Mouse (Mus musculus) liver, embryonic 15.5 days (tissue): Measurements from ENCODE around the gene Map7d1. TPM values are rescaled to one million over a fixed set of nuclear protein-coding genes. Genes with fewer than 3 reads are reported as not detected.
"Not testable (repeated sequence)": the region's sequence is repeated elsewhere in the genome, so short reads cannot be mapped to it uniquely, and the experiment has no call there.

ENCODE experiments used
- ATAC-seq: fragments of 200-750 bp; cut with Nextera tagmentation; 2 replicates; pipeline ENCODE4 v1.8.0; 2017; ENCODE audit warnings: moderate number of reproducible peaks, mild to moderate bottlenecking, moderate library complexity; ENCODE audit not compliant: insufficient read depth
- H3K27ac ChIP-seq: fragments of 300-500 bp; sonication (generic); replicated peaks from 2 replicates; pipeline ENCODE4 v1.5.1; 2015; ENCODE audit warnings: mild to moderate bottlenecking, inconsistent platforms
- H3K27me3 ChIP-seq: fragments of 300-500 bp; sonication (generic); 2 replicates; pipeline ENCODE4 v1.6.1; 2015; ENCODE audit warnings: mild to moderate bottlenecking, inconsistent platforms
- H3K36me3 ChIP-seq: fragments of 300-500 bp; sonication (generic); replicated peaks from 2 replicates; pipeline ENCODE4 v1.6.1; 2015; ENCODE audit warnings: moderate library complexity, mild to moderate bottlenecking, inconsistent platforms
- H3K4me1 ChIP-seq: fragments of 300-500 bp; sonication (generic); replicated peaks from 2 replicates; pipeline ENCODE4 v1.6.1; 2015; ENCODE audit warnings: inconsistent platforms
- H3K4me2 ChIP-seq: fragments of 300-500 bp; sonication (generic); 2 replicates; pipeline ENCODE4 v1.6.1; 2015; ENCODE audit warnings: moderate library complexity, mild to moderate bottlenecking, inconsistent platforms
- H3K4me3 ChIP-seq: fragments of 300-500 bp; sonication (generic); replicated peaks from 2 replicates; pipeline ENCODE4 v1.5.1; 2015; ENCODE audit warnings: mild to moderate bottlenecking, inconsistent platforms
- H3K9ac ChIP-seq: fragments of 300-500 bp; sonication (generic); 2 replicates; pipeline ENCODE4 v1.6.1; 2015; ENCODE audit warnings: moderate library complexity, mild to moderate bottlenecking, inconsistent platforms
- H3K9me3 ChIP-seq: fragments of 300-500 bp; sonication (generic); replicated peaks from 2 replicates; pipeline ENCODE4 v1.6.1; 2016; ENCODE audit warnings: inconsistent platforms
- WGBS: fragments of 180-500 bp; shearing (Covaris S2); methylation state at CpG from one replicate; pipeline ENCODE4 v1.1.7; 2015; ENCODE audit warnings: mixed read lengths; ENCODE audit not compliant: insufficient replicate concordance; 5-methylcytosine and 5-hydroxymethylcytosine counted together
- polyA plus RNA-seq: library from polyadenylated mRNA; unstranded; fragments of >200 nt; fragmentation: Nextera tagmentation; extraction: Ambion mirVana; gene quantifications from 2 replicates; pipeline ENCODE4 v1.2.1, GENCODE M21; 2015

Map7d1 gene
- polyA plus RNA-seq, 1 experiment from 2014 or later = 6.7 TPM

GRCm38 (mm10) chr4:126222631-126223030 is 33.5 kb downstream of the Map7d1 start:
- Histone ChIP-seq H3K4me3 (no peak overlapping the region), H3K27me3 (peaks cover 6% of the 10 kb centered on the region), H3K4me2 (no peak overlapping the region), H3K27ac (no peak overlapping the region), H3K36me3 (no peaks in the 10 kb centered on the region), H3K4me1 (no peaks in the 10 kb centered on the region; the same call in 1 of the 2 replicates), H3K9me3 (no peaks in the 10 kb centered on the region), H3K9ac (no peak overlapping the region)
- 71% methylated on average over 11 of the region's 11 CpGs for WGBS
- ATAC-seq = no peak

GRCm38 (mm10) chr4:126220045-126220444 is 36.1 kb downstream of the Map7d1 start:
- H3K36me3 ChIP-seq = no peaks in the 10 kb centered on the region
- no peaks in the 10 kb centered on the region for H3K27me3 ChIP-seq
- 61% methylated on average over 10 of the region's 10 CpGs for WGBS
- no peaks in the 10 kb centered on the region for H3K4me1 ChIP-seq
- no peak overlapping the region for H3K9ac ChIP-seq
- no peaks in the 10 kb centered on the region for H3K9me3 ChIP-seq
- no peak overlapping the region for H3K4me2 ChIP-seq
- H3K27ac ChIP-seq = no peak overlapping the region
- no peak for ATAC-seq
- no peak overlapping the region for H3K4me3 ChIP-seq

GRCm38 (mm10) chr4:126219540-126219939 is 36.6 kb downstream of the Map7d1 start:
- not testable (repeated sequence) for H3K27me3 ChIP-seq, H3K36me3 ChIP-seq, H3K4me1 ChIP-seq, H3K9ac ChIP-seq, H3K9me3 ChIP-seq, ATAC-seq, H3K27ac ChIP-seq, H3K4me2 ChIP-seq, H3K4me3 ChIP-seq
- WGBS = 47% methylated on average over 3 of the region's 3 CpGs

GRCm38 (mm10) chr4:126217771-126218170 is 38.4 kb downstream of the Map7d1 start:
- Histone ChIP-seq H3K9ac (no peak overlapping the region), H3K36me3 (no peaks in the 10 kb centered on the region), H3K4me2 (no peak overlapping the region), H3K9me3 (no peaks in the 10 kb centered on the region), H3K27ac (no peak overlapping the region), H3K27me3 (no peaks in the 10 kb centered on the region), H3K4me3 (no peak overlapping the region), H3K4me1 (no peaks in the 10 kb centered on the region)
- WGBS = 62% methylated on average over 6 of the region's 6 CpGs
- ATAC-seq = no peak

GRCm38 (mm10) chr4:126207081-126207480 is 49.1 kb downstream of the Map7d1 start:
- Histone ChIP-seq H3K9me3 (no peaks in the 10 kb centered on the region), H3K4me2 (0 out of 2 replicates have a peak overlapping the region, but pooled peaks have one; percentile 9), H3K9ac (no peak overlapping the region), H3K4me3 (no peak overlapping the region), H3K27me3 (no peaks in the 10 kb centered on the region), H3K36me3 (no peaks in the 10 kb centered on the region), H3K27ac (peak overlapping the region; percentile 56; the same call in 1 of the 2 replicates), H3K4me1 (peaks cover 47% of the 10 kb centered on the region)
- 52% methylated on average over 6 of the region's 6 CpGs for WGBS
- no peak for ATAC-seq

- Histone ChIP-seq H3K9ac (no peak overlapping the region), H3K36me3 (0 out of 2 replicates have a peak, but pooled peaks cover 4% of the 10 kb centered on the region), H3K27ac (peak overlapping the region; percentile 62), H3K4me2 (no peak overlapping the region), H3K9me3 (no peaks in the 10 kb centered on the region), H3K4me3 (no peak overlapping the region), H3K27me3 (no peaks in the 10 kb centered on the region), H3K4me1 (peaks cover 54% of the 10 kb centered on the region)
- no peak for ATAC-seq
- WGBS = 24% methylated on average over 1 of the region's 1 CpGs
These were observed 50.8 kb downstream of the Map7d1 start for GRCm38 (mm10) chr4:126205386-126205785.

GRCm38 (mm10) chr4:126204661-126205230 is 51.4 kb downstream of the Map7d1 start:
- no peak overlapping the region for H3K4me3 ChIP-seq
- H3K4me2 ChIP-seq = peak overlapping the region; percentile 13
- peak overlapping the region; percentile 62 for H3K27ac ChIP-seq
- WGBS = 56% methylated on average over 12 of the region's 12 CpGs
- ATAC-seq = no peak
- no peaks in the 10 kb centered on the region for H3K9me3 ChIP-seq
- 0 out of 2 replicates have a peak, but pooled peaks cover 10% of the 10 kb centered on the region for H3K36me3 ChIP-seq
- no peaks in the 10 kb centered on the region for H3K27me3 ChIP-seq
- H3K4me1 ChIP-seq = peaks cover 60% of the 10 kb centered on the region
- H3K9ac ChIP-seq = 0 out of 2 replicates have a peak overlapping the region, but pooled peaks have one; percentile 12

GRCm38 (mm10) chr4:126204016-126204415 is 52.1 kb downstream of the Map7d1 start:
- Histone ChIP-seq H3K4me3 (no peak overlapping the region), H3K9me3 (no peaks in the 10 kb centered on the region), H3K4me2 (peak overlapping the region; percentile 82), H3K4me1 (peaks cover 68% of the 10 kb centered on the region), H3K36me3 (peaks cover 10% of the 10 kb centered on the region; the same call in 1 of the 2 replicates), H3K27me3 (no peaks in the 10 kb centered on the region), H3K9ac (no peak overlapping the region), H3K27ac (no peak overlapping the region)
- ATAC-seq = no peak
- WGBS = 86% methylated on average over 8 of the region's 8 CpGs

GRCm38 (mm10) chr4:126203336-126203895 is 52.7 kb downstream of the Map7d1 start:
- ATAC-seq = no peak
- Histone ChIP-seq H3K4me3 (peak overlapping the region; percentile 82), H3K4me2 (peak overlapping the region; percentile 82), H3K9ac (peak overlapping the region; percentile 63), H3K27ac (peak overlapping the region; percentile 95), H3K36me3 (peaks cover 10% of the 10 kb centered on the region; the same call in 1 of the 2 replicates), H3K27me3 (no peaks in the 10 kb centered on the region), H3K4me1 (peaks cover 74% of the 10 kb centered on the region), H3K9me3 (no peaks in the 10 kb centered on the region)
- 71% methylated on average over 10 of the region's 10 CpGs for WGBS

GRCm38 (mm10) chr4:126202303-126203181 is 53.6 kb downstream of the Map7d1 start, which contains the start of gene Thrap3:
Thrap3 (minus strand) TSS chr4:126202760.
- Histone ChIP-seq H3K9me3 (no peaks in the 10 kb centered on the region), H3K27me3 (no peaks in the 10 kb centered on the region), H3K4me1 (peaks cover 81% of the 10 kb centered on the region), H3K36me3 (peaks cover 18% of the 10 kb centered on the region), H3K4me2 (peak within 1 kb of the TSS; percentile 82), H3K4me3 (peak within 1 kb of the TSS; percentile 82), H3K9ac (peak within 1 kb of the TSS; percentile 85), H3K27ac (peak within 1 kb of the TSS; percentile 95)
- ATAC-seq = peak; percentile 98
- WGBS = under 1% methylated on average over 75 of the region's 75 CpGs
